Mouse (Mus musculus) MEL (cell line): ENCODE results near the gene Baz1a. TPM values are rescaled to one million over a fixed set of nuclear protein-coding genes. Genes with fewer than 3 reads are reported as not detected.
"Not testable (repeated sequence)": the region's sequence is repeated elsewhere in the genome, so short reads cannot be mapped to it uniquely, and the experiment has no call there.

ENCODE experiments used
- DNase-seq: peaks from one replicate; pipeline ENCODE4 v3.0.0; 2011; ENCODE audit warnings: low read depth, low spot score
- H3K27ac ChIP-seq: 2 replicates; pipeline ENCODE4 v1.5.1; 2012; ENCODE audit warnings: low read depth, mild to moderate bottlenecking, control low read depth, low read length, moderate library complexity; ENCODE audit not compliant: control insufficient read depth
- H3K27me3 ChIP-seq, 2 experiments: fragments of 150-350 bp in 1 of 2; sonication (generic) in 1 of 2; 2 replicates each; pipeline ENCODE4 v1.6.1; 2012; ENCODE audit warnings: low read length in 2 of 2, mild to moderate bottlenecking in 2 of 2, improper control_type of control experiment in 1 of 2, moderate library complexity in 1 of 2; ENCODE audit not compliant: insufficient read depth in 2 of 2, control insufficient read depth in 1 of 2
- H3K36me3 ChIP-seq, 2 experiments: 2 replicates each; pipeline ENCODE4 v1.6.1; 2012 to 2014; ENCODE audit warnings: low read length in 2 of 2, improper control_type of control experiment in 1 of 2, inconsistent platforms in 1 of 2, mild to moderate bottlenecking in 1 of 2; ENCODE audit not compliant: insufficient read depth in 2 of 2, control insufficient read depth in 1 of 2
- H3K4me1 ChIP-seq, 2 experiments: fragments of 150-350 bp in 1 of 2; sonication (generic) in 1 of 2; 2 replicates each; pipeline ENCODE4 v1.6.1; 2012; ENCODE audit warnings: low read length in 2 of 2, improper control_type of control experiment in 1 of 2, mild to moderate bottlenecking in 1 of 2; ENCODE audit not compliant: insufficient read depth in 2 of 2, control insufficient read depth in 1 of 2
- H3K4me3 ChIP-seq, 2 experiments: fragments of 150-350 bp in 1 of 2; sonication (generic) in 1 of 2; 2 replicates each; pipeline ENCODE4 v1.5.1; 2012; ENCODE audit warnings: low read depth in 2 of 2, low read length in 2 of 2, mild to moderate bottlenecking in 2 of 2, moderate library complexity in 2 of 2, control low read depth in 1 of 2, improper control_type of control experiment in 1 of 2; ENCODE audit not compliant: control insufficient read depth in 1 of 2, insufficient read depth in 1 of 2
- H3K79me2 ChIP-seq: 2 replicates; pipeline ENCODE4 v1.6.1; 2012; ENCODE audit warnings: mild to moderate bottlenecking, low read length, moderate library complexity; ENCODE audit not compliant: control insufficient read depth, poor library complexity, insufficient read depth
- H3K9ac ChIP-seq: 2 replicates; pipeline ENCODE4 v1.6.1; 2012; ENCODE audit warnings: low read depth, mild to moderate bottlenecking, control low read depth, low read length, moderate library complexity; ENCODE audit not compliant: control insufficient read depth, poor library complexity, severe bottlenecking
- H3K9me3 ChIP-seq: fragments of 150-350 bp; sonication (generic); replicated peaks from 2 replicates; pipeline ENCODE4 v1.6.1; 2012; ENCODE audit warnings: mild to moderate bottlenecking, low read length, improper control_type of control experiment, moderate library complexity; ENCODE audit not compliant: insufficient read depth
- BHLHE40 ChIP-seq: IDR thresholded peaks from 2 replicates; pipeline ENCODE4 v1.6.1; 2012; ENCODE audit warnings: low read depth, mild to moderate bottlenecking, inconsistent platforms, low read length, improper control_type of control experiment, borderline replicate concordance
- CTCF ChIP-seq, 3 experiments: IDR thresholded peaks in 2 of 3; conservative IDR thresholded peaks in 1 of 3; 2 replicates each; pipeline ENCODE4 v1.5.1; 2011 to 2012; ENCODE audit warnings: low read length in 3 of 3, low read depth in 2 of 3, mild to moderate bottlenecking in 2 of 3, improper control_type of control experiment in 1 of 3, inconsistent platforms in 1 of 3, mixed read lengths in 1 of 3, moderate library complexity in 1 of 3; ENCODE audit not compliant: control insufficient read depth in 1 of 3, insufficient read depth in 1 of 3, poor library complexity in 1 of 3, severe bottlenecking in 1 of 3
- E2F4 ChIP-seq: IDR thresholded peaks from 2 replicates; pipeline ENCODE4 v1.6.1; 2011; ENCODE audit warnings: low read depth, low read length, improper control_type of control experiment, borderline replicate concordance
- EP300 ChIP-seq, 2 experiments: IDR thresholded peaks; 2 replicates each; pipeline ENCODE4 v1.6.1; 2011; ENCODE audit warnings: improper control_type of control experiment in 2 of 2, low read length in 2 of 2, low read depth in 1 of 2, mild to moderate bottlenecking in 1 of 2
- ETS1 ChIP-seq: IDR thresholded peaks from 2 replicates; pipeline ENCODE4 v1.6.1; 2012; ENCODE audit warnings: low read depth, mild to moderate bottlenecking, inconsistent platforms, low read length, improper control_type of control experiment, moderate library complexity
- GATA1 ChIP-seq: IDR thresholded peaks from 2 replicates; pipeline ENCODE4 v1.6.1; 2011; ENCODE audit warnings: low read depth, low read length, improper control_type of control experiment
- JUND ChIP-seq: IDR thresholded peaks from 2 replicates; pipeline ENCODE4 v1.6.1; 2011; ENCODE audit warnings: low read depth, mild to moderate bottlenecking, improper control_type of control experiment, low read length
- MAX ChIP-seq: IDR thresholded peaks from 2 replicates; pipeline ENCODE4 v1.6.1; 2011; ENCODE audit warnings: low read length, improper control_type of control experiment
- NRF1 ChIP-seq: IDR thresholded peaks from 2 replicates; pipeline ENCODE4 v1.6.1; 2014; ENCODE audit warnings: low read depth, mild to moderate bottlenecking, inconsistent platforms, low read length, improper control_type of control experiment, moderate library complexity; ENCODE audit not compliant: poor library complexity, insufficient read depth, severe bottlenecking
- POLR2A ChIP-seq, 2 experiments: IDR thresholded peaks; 2 replicates each; pipeline ENCODE4 v1.6.1; 2011 to 2012; ENCODE audit warnings: low read length in 2 of 2, mild to moderate bottlenecking in 2 of 2, control low read depth in 1 of 2, improper control_type of control experiment in 1 of 2, low read depth in 1 of 2, moderate library complexity in 1 of 2; ENCODE audit not compliant: control insufficient read depth in 1 of 2, insufficient read depth in 1 of 2, poor library complexity in 1 of 2
- SIN3A ChIP-seq: IDR thresholded peaks from 2 replicates; pipeline ENCODE4 v1.6.1; 2012; ENCODE audit warnings: low read length, improper control_type of control experiment, inconsistent platforms
- SMC3 ChIP-seq: IDR thresholded peaks from 2 replicates; pipeline ENCODE4 v1.6.1; 2011; ENCODE audit warnings: low read depth, low read length, improper control_type of control experiment
- TAL1 ChIP-seq: IDR thresholded peaks from 2 replicates; pipeline ENCODE4 v1.6.1; 2012; ENCODE audit warnings: mild to moderate bottlenecking, inconsistent platforms, low read length, moderate library complexity, mixed read lengths
- TCF12 ChIP-seq: IDR thresholded peaks from 2 replicates; pipeline ENCODE4 v1.6.1; 2014; ENCODE audit warnings: low read depth, mild to moderate bottlenecking, inconsistent platforms, low read length, improper control_type of control experiment, moderate library complexity
- ZKSCAN1 ChIP-seq: IDR thresholded peaks from 2 replicates; pipeline ENCODE4 v1.6.1; 2012; ENCODE audit warnings: low read depth, mild to moderate bottlenecking, inconsistent platforms, low read length, improper control_type of control experiment, moderate library complexity
- ZNF384 ChIP-seq: IDR thresholded peaks from 2 replicates; pipeline ENCODE4 v1.6.1; 2012; ENCODE audit warnings: low read depth, mild to moderate bottlenecking, inconsistent platforms, low read length, improper control_type of control experiment
- polyA plus RNA-seq, 2 experiments: library from polyadenylated mRNA; stranded (reverse) in 1 of 2; unstranded in 1 of 2; fragments of >175 nt in 1 of 2; fragments of >200 nt in 1 of 2; gene quantifications; 2 replicates each; pipeline versions ENCODE4 v1.2.1 to v1.2.4; 2012; ENCODE audit warnings: low replicate concordance in 2 of 2, low read depth in 1 of 2; ENCODE audit not compliant: insufficient read length in 2 of 2, insufficient read depth in 1 of 2, missing spikeins in 1 of 2
- total RNA-seq: library from RNA; depleted of rRNA; stranded (reverse); fragments of 300-350 nt; gene quantifications from 2 replicates; pipeline ENCODE4 v1.2.3, GENCODE M21; 2012

Baz1a gene
- total and polyA plus RNA-seq, 3 experiments = 39.8 to 203 (median 46.0) TPM

DNA sequence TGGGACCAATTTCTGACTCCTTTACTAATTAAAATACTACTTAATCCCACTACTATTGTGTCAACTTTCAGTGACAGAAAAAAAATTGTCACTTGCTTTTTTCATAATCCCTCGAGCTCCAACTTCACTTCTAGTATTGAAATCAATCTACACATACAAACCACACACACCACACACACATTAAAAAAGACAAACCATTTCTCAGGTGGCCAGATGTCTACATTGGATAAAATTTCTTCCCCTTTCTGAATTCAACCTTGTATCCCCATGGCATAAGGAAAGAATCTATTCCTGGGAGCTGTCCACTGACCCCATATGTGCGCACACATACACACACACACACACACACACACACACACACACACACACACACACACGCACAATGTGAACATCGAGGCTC lies 57.7 kb downstream of the Baz1a start:
- H3K27ac ChIP-seq = no peak overlapping the region

DNA sequence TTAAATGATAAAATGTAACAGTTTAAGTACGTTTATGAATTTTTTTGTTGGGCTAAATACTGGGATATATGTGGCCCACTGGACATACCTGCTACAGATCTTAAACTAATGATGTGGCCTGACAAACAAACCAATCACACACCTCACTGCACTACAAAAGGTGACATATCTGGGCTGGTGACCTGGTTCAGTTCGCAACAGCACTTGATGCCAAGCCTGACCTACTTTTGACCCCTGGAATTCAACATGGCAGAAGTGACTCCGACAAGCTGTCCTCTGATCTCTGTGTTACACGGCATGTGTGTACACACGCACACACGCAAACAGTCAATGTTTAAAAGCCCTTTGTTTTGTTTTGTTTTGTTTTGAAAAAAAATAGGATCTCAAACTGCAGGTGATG lies 68.0 kb downstream of the Baz1a start:
- Histone ChIP-seq H3K79me2 (peaks cover 8% of the 10 kb centered on the region; the same call in 1 of the 2 replicates), H3K27ac (no peak overlapping the region), H3K36me3 (peaks cover 4 to 53% of the 10 kb centered on the region in 2 experiments), H3K9me3 (no peaks in the 10 kb centered on the region), H3K4me3 (no peak overlapping the region), H3K9ac (no peak overlapping the region), H3K4me1 (no peaks in the 10 kb centered on the region), H3K27me3 (no peaks in the 10 kb centered on the region)
- TF ChIP-seq SIN3A (no peak), BHLHE40 (no peak), NRF1 (no peak), E2F4 (no peak), EP300 (IDR thresholded peaks at IDR 0.05; ENCODE audit: low read depth in 1 of 2, low read length in 2 of 2) (no peak)
- no peak for DNase-seq

More for the DNA sequence above, 57.7 kb downstream of the Baz1a start:
- peaks cover 0 to 3% of the 10 kb centered on the region in 2 experiments; a peak in 2 of 4 replicates for H3K4me1 ChIP-seq
- TF ChIP-seq TCF12 = peak; percentile 60; the same call in 1 of the 2 replicates
- TF ChIP-seq MAX = no peak
- TF ChIP-seq EP300 (IDR thresholded peaks at IDR 0.05; ENCODE audit: low read depth in 1 of 2, low read length in 2 of 2) = peak; percentile 48 to 62; a peak in 3 of 4 replicates
- no peak for TF ChIP-seq ZKSCAN1
- TF ChIP-seq JUND = no peak
- peak; percentile 19; the same call in 1 of the 2 replicates for TF ChIP-seq GATA1
- TF ChIP-seq TAL1 = peak; percentile 65
- 0 out of 2 replicates have a peak, but pooled peaks have one; percentile 45 for TF ChIP-seq ETS1
- no peak for TF ChIP-seq POLR2A (IDR thresholded peaks at IDR 0.05; ENCODE audit: control insufficient read depth in 1 of 2, insufficient read depth in 1 of 2, low read depth in 1 of 2, low read length in 2 of 2, poor library complexity in 1 of 2)
- peaks cover 20 to 47% of the 10 kb centered on the region in 2 experiments for H3K36me3 ChIP-seq
- no peak overlapping the region for H3K4me3 ChIP-seq
- peak; percentile 56 for DNase-seq
- no peak overlapping the region for H3K9ac ChIP-seq
- H3K9me3 ChIP-seq = no peaks in the 10 kb centered on the region
- no peaks in the 10 kb centered on the region for H3K27me3 ChIP-seq
- peaks cover 43% of the 10 kb centered on the region for H3K79me2 ChIP-seq

DNA sequence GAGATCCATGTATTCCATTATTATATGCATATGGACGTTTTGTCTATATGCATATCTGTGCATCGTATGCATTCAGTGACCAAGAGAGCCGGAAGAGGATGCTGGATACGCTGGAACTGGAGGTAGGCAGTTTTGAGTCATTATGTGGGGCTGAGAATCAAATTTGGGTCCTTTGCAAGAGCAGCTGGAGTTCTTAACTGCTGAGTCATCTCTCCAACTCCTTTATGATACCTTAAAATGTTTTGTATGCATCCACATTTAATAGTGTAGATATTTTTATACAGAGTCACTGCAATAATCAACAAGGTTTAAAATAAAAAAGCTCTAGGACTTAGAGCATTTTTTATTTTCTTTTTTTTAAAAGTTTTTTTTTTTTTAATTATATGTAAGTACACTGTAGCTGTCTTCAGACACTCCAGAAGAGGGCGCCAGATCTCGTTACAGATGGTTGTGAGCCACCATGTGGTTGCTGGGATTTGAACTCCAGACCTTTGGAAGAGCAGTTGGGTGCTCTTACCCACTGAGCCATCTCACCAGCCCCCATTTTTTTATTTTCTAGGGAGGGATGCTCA lies 71.5 kb downstream of the Baz1a start:
- H3K36me3 ChIP-seq = peaks cover 0 to 47% of the 10 kb centered on the region in 2 experiments
- not testable (repeated sequence) for H3K9me3 ChIP-seq, H3K27ac ChIP-seq, H3K27me3 ChIP-seq, H3K9ac ChIP-seq, H3K4me1 ChIP-seq, H3K79me2 ChIP-seq, H3K4me3 ChIP-seq
- peak; percentile 7; the same call in 1 of the 2 replicates for TF ChIP-seq SMC3
- peak; percentile 53 for TF ChIP-seq ZNF384
- peak in 1 of 3 experiments; percentile 7; a peak in 1 of 6 replicates for TF ChIP-seq CTCF (IDR thresholded peaks at IDR 0.05 in 2 of 3, conservative IDR thresholded peaks at IDR 0.05 in 1 of 3; ENCODE audit: control insufficient read depth in 1 of 3, insufficient read depth in 1 of 3, low read depth in 2 of 3, low read length in 3 of 3, poor library complexity in 1 of 3, severe bottlenecking in 1 of 3)
- peak; percentile 20 for DNase-seq

DNA sequence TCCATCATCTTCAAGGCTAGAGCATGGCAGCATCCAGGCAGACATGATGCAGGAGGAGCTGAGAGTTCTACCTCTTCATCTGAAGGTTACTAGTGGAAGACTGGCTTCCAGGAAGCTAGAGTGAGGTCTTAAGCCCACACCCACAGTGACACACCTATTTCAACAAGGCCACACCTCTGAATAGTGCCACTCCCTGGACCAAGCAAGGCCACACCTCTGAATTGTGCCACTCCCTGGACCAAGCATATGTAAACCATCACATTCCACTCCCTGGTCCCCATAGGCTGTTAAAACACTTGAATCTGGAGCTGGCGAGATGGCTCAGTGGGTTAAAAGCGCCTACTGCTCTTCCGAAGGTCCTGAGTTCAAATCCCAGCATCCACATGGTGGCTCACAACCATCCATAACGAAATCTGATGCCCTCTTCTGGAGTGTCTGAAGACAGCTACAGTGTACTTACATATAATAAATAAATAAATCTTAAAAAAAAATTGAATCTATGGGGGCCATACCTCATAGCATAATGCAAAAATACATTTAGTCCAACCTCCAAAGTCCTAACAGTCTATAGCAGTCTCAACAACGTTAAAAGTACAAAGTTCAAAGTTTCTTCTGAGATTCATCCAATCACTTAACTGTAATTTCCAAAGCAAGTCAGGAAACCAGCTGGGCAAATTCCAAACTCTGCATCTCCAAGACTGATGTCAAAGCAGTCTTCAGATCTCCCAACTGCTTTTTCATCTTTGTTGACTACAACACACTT lies 76.4 kb downstream of the Baz1a start:
- H3K27ac ChIP-seq, H3K79me2 ChIP-seq, H3K9ac ChIP-seq, H3K27me3 ChIP-seq, H3K4me3 ChIP-seq, DNase-seq, H3K9me3 ChIP-seq, H3K4me1 ChIP-seq: not testable (repeated sequence)
- H3K36me3 ChIP-seq = peaks cover 0 to 48% of the 10 kb centered on the region in 2 experiments
